Mouse (Mus musculus) cerebellum, adult 2 months (tissue): ENCODE measurements at regions not wholly inside any gene's neighbourhood (a gene's known extent, or its start where the extent isn't known, plus 50 kb on each side); places are given as distances from the start of the nearest gene placed in this dataset.

Experiments
- CTCF ChIP-seq: fragments of 200-500 bp; IDR thresholded peaks from 2 replicates; pipeline ENCODE4 v1.5.1; 2011; ENCODE audit warnings: low read depth, mild to moderate bottlenecking, control low read depth, low read length, moderate library complexity, borderline replicate concordance; ENCODE audit not compliant: insufficient read depth
- POLR2A ChIP-seq: fragments of 200-500 bp; IDR thresholded peaks from 2 replicates; pipeline ENCODE4 v1.6.1; 2011; ENCODE audit warnings: low read length, control low read depth, borderline replicate concordance; ENCODE audit not compliant: insufficient read depth

DNA sequence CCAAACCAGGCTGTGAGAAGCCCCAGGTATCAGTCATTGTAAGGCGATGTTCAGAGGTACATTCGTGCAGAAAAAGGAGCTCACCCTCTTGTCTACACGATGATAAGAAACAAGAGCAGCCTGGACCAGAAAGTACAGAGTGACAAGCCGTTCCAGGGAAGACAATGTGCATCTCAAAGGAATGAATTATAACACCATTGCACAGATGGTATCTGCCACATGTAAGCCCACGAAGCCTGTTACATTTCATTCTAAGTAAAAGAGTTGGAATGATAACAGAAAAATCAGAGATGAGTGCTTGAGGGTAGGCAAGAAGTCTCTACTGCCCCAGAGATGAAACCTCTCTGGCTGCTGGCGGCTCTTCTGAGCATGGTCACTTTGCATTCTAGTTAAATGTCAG, 159.3 kb upstream of the Rad23b start:
- no peak for TF ChIP-seq CTCF
- no peak for TF ChIP-seq POLR2A
